Mouse (Mus musculus) telencephalon, adult 2 months (tissue): ENCODE data around the gene Pknox2.

Experiments
- DNase-seq: peaks from one replicate; pipeline ENCODE4 v3.0.0-alpha.2; 2011; ENCODE audit warnings: low read depth, low spot score

The Pknox2 gene

GRCm38 (mm10) chr9:37140464-37141181, 6.6 kb downstream of the Pknox2 start:
- DNase-seq, result no peak

- DNase-seq, result no peak
Measured at GRCm38 (mm10) chr9:37139514-37139913, 7.7 kb downstream of the Pknox2 start.

GRCm38 (mm10) chr9:37138883-37139282, 8.3 kb downstream of the Pknox2 start:
- DNase-seq, result no peak

- no peak for DNase-seq
Measured at GRCm38 (mm10) chr9:37136340-37136739, 10.9 kb downstream of the Pknox2 start.

GRCm38 (mm10) chr9:37133495-37133894, 13.7 kb downstream of the Pknox2 start:
- DNase-seq, result no peak

GRCm38 (mm10) chr9:37129046-37129445, 18.2 kb downstream of the Pknox2 start:
- DNase-seq, result no peak

- DNase-seq, result no peak
Measured at GRCm38 (mm10) chr9:37126197-37126596, 21.0 kb downstream of the Pknox2 start.

- DNase-seq, result no peak
Measured at GRCm38 (mm10) chr9:37124696-37125480, 22.3 kb downstream of the Pknox2 start.

GRCm38 (mm10) chr9:37123384-37123783, 23.8 kb downstream of the Pknox2 start:
- DNase-seq, result no peak

- DNase-seq, result no peak
Measured at GRCm38 (mm10) chr9:37122971-37123370, 24.2 kb downstream of the Pknox2 start.

- DNase-seq, result no peak
Measured at GRCm38 (mm10) chr9:37122381-37122780, 24.8 kb downstream of the Pknox2 start.

GRCm38 (mm10) chr9:37121761-37122331, 25.4 kb downstream of the Pknox2 start:
- DNase-seq, result no peak

GRCm38 (mm10) chr9:37120801-37121200, 26.4 kb downstream of the Pknox2 start:
- no peak for DNase-seq

- DNase-seq, result no peak
Measured at GRCm38 (mm10) chr9:37117529-37117928, 29.7 kb downstream of the Pknox2 start.

GRCm38 (mm10) chr9:37116632-37117413, 30.4 kb downstream of the Pknox2 start:
- no peak for DNase-seq

- no peak for DNase-seq
Measured at GRCm38 (mm10) chr9:37115820-37116219, 31.4 kb downstream of the Pknox2 start.

- DNase-seq, result no peak
Measured at GRCm38 (mm10) chr9:37114286-37115267, 32.6 kb downstream of the Pknox2 start.

GRCm38 (mm10) chr9:37107546-37107945, 39.7 kb downstream of the Pknox2 start:
- DNase-seq, result no peak

- DNase-seq, result no peak
Measured at GRCm38 (mm10) chr9:37106808-37107207, 40.4 kb downstream of the Pknox2 start.

GRCm38 (mm10) chr9:37104249-37104648, 43.0 kb downstream of the Pknox2 start:
- DNase-seq, result no peak

GRCm38 (mm10) chr9:37103778-37104177, 43.4 kb downstream of the Pknox2 start:
- DNase-seq, result no peak
